Mouse (Mus musculus): ENCODE data around the gene Slc2a2. TPM values are rescaled to one million over a fixed set of nuclear protein-coding genes. Genes with fewer than 3 reads are reported as not detected.

Slc2a2 gene
- polyA plus RNA-seq, 1 experiment from 2014 or later = 0.06 TPM

GRCm38 (mm10) chr3:28780511-28780910 is 82.8 kb downstream of the Slc2a2 start:
- 77% methylated on average over 9 of the region's 9 CpGs for WGBS
- peak overlapping the region; percentile 82 for H3K4me3 ChIP-seq
- 0 out of 2 replicates have a peak, but pooled peaks cover 4% of the 10 kb centered on the region for H3K27me3 ChIP-seq
- no peak overlapping the region for H3K27ac ChIP-seq (replicated peaks)
- peaks cover 20% of the 10 kb centered on the region for H3K4me1 ChIP-seq
- H3K9me3 ChIP-seq = no peaks in the 10 kb centered on the region
- peak; percentile 23 for ATAC-seq (replicated peaks)
- H3K4me2 ChIP-seq (replicated peaks) = peak overlapping the region; percentile 99
- H3K36me3 ChIP-seq = no peaks in the 10 kb centered on the region
- no peak overlapping the region for H3K9ac ChIP-seq (replicated peaks)

Other genes starting within 250 kb of the Slc2a2 start
- 7.8 and 7.9 TPM in 2 replicates for gene Eif5a2, start 83.4 kb downstream of the Slc2a2 start, polyA plus RNA-seq (2015; fragmentation: Nextera tagmentation; extraction: Ambion mirVana)
- gene Rpl22l1, start 107.5 kb downstream of the Slc2a2 start, polyA plus RNA-seq (2015; fragmentation: Nextera tagmentation; extraction: Ambion mirVana) = 212 and 213 TPM in 2 replicates
- not detected in 2 replicates for gene Gm1527, start 194.7 kb downstream of the Slc2a2 start, polyA plus RNA-seq (2015; fragmentation: Nextera tagmentation; extraction: Ambion mirVana)

Data from forebrain, embryonic 15.5 days (tissue).